Mouse (Mus musculus) embryonic facial prominence, embryonic 15.5 days (tissue): ENCODE data around the gene Extl1. TPM values are rescaled to one million over a fixed set of nuclear protein-coding genes. Genes with fewer than 3 reads are reported as not detected.

Source experiments
- ATAC-seq: fragments of 200-750 bp; cut with Nextera tagmentation; 2 replicates; pipeline ENCODE4 v1.8.0; 2017; ENCODE audit warnings: low read depth, moderate TSS enrichment; ENCODE audit not compliant: insufficient number of reproducible peaks, low FRiP score, low TSS enrichment
- H3K27ac ChIP-seq: fragments of 300-500 bp; sonication (generic); replicated peaks from 2 replicates; pipeline ENCODE4 v1.5.1; 2015; ENCODE audit warnings: mild to moderate bottlenecking, inconsistent platforms
- H3K27me3 ChIP-seq: fragments of 300-500 bp; sonication (generic); 2 replicates; pipeline ENCODE4 v1.6.1; 2015; ENCODE audit warnings: inconsistent platforms
- H3K36me3 ChIP-seq: fragments of 300-500 bp; sonication (generic); 2 replicates; pipeline ENCODE4 v1.6.1; 2015; ENCODE audit warnings: mild to moderate bottlenecking, inconsistent platforms
- H3K4me1 ChIP-seq: fragments of 300-500 bp; sonication (generic); 2 replicates; pipeline ENCODE4 v1.6.1; 2015; ENCODE audit warnings: inconsistent platforms
- H3K4me2 ChIP-seq: fragments of 300-500 bp; sonication (generic); replicated peaks from 2 replicates; pipeline ENCODE4 v1.6.1; 2015; ENCODE audit warnings: mild to moderate bottlenecking, inconsistent platforms
- H3K4me3 ChIP-seq: fragments of 300-500 bp; sonication (generic); replicated peaks from 2 replicates; pipeline ENCODE4 v1.5.1; 2015; ENCODE audit warnings: mild to moderate bottlenecking, inconsistent platforms
- H3K9ac ChIP-seq: fragments of 300-500 bp; sonication (generic); 2 replicates; pipeline ENCODE4 v1.6.1; 2015; ENCODE audit warnings: inconsistent platforms
- H3K9me3 ChIP-seq: fragments of 300-500 bp; sonication (generic); replicated peaks from 2 replicates; pipeline ENCODE4 v1.6.1; 2016; ENCODE audit warnings: inconsistent platforms
- WGBS: fragments of 180-500 bp; shearing (Covaris S2); methylation state at CpG from one replicate; pipeline ENCODE4 v1.1.7; 2015; 5-methylcytosine and 5-hydroxymethylcytosine counted together
- polyA plus RNA-seq: library from polyadenylated mRNA; unstranded; fragments of >200 nt; fragmentation: Nextera tagmentation; extraction: Ambion mirVana; gene quantifications from 2 replicates; pipeline ENCODE4 v1.2.1, GENCODE M21; 2015

Extl1 gene
- polyA plus RNA-seq, 1 experiment from 2014 or later, result 4.5 TPM

DNA sequence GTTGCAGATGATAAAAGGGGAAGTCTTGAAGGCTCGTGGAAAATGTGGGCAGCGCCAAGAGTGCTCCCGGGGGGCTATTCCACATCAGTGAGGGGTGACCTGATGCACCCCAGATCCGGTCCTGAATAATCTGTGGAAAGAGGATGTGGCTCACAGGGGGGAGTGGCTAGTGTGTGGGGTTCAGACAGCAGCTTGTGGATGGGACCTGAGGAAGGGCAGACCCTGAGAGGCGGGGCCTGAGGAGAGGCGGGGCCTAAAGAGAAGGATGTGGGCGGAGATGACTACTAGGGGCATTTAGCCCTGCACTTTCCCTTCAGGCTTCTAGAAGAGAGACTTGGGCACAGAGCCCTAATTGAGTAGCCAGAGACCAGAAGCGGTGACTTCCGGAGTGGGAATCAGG lies 21.1 kb downstream of the Extl1 start:
- Histone ChIP-seq H3K27ac (no peak overlapping the region), H3K9ac (no peak overlapping the region), H3K9me3 (no peaks in the 10 kb centered on the region), H3K4me1 (peaks cover 10% of the 10 kb centered on the region; the same call in 1 of the 2 replicates), H3K27me3 (no peaks in the 10 kb centered on the region), H3K4me3 (0 out of 2 replicates have a peak overlapping the region, but pooled peaks have one; percentile 6), H3K4me2 (peak overlapping the region; percentile 12; the same call in 1 of the 2 replicates), H3K36me3 (no peaks in the 10 kb centered on the region)
- 18% methylated on average over 9 of the region's 9 CpGs for whole genome bisulfite sequencing
- ATAC-seq, result no peak

- H3K27me3 ChIP-seq, result no peaks in the 10 kb centered on the region
- H3K9ac ChIP-seq, result no peak overlapping the region
- H3K4me1 ChIP-seq, result peaks cover 15% of the 10 kb centered on the region
- no peak for ATAC-seq
- H3K4me3 ChIP-seq, result no peak overlapping the region
- 54% methylated on average over 9 of the region's 9 CpGs for WGBS
- H3K27ac ChIP-seq, result no peak overlapping the region
- H3K36me3 ChIP-seq, result no peaks in the 10 kb centered on the region
- no peak overlapping the region for H3K4me2 ChIP-seq
- no peaks in the 10 kb centered on the region for H3K9me3 ChIP-seq
These were observed 21.5 kb downstream of the Extl1 start for GRCm38 (mm10) chr4:134362124-134362523.

DNA sequence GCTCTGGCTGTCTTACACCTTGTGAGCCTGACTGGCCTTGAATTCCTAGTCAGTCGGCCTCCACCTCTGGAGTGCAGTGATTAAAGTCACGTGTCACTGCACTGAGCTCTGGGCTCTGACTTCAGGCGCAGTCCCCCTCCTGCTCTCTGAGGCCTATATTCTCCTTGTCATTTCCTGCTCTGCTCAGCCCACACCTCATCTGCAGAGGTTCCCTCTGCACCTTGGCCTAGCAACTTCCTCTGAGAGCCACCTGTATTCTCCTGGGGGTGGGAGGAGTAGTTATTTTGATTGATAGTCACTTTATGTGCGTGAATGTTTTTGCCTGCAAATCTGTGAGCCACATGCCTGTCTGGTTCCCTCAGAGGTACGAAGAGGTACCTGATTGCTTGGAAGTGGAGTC lies 22.4 kb downstream of the Extl1 start:
- no peak overlapping the region for H3K4me2 ChIP-seq
- peaks cover 24% of the 10 kb centered on the region for H3K4me1 ChIP-seq
- ATAC-seq, result no peak
- H3K27ac ChIP-seq, result no peak overlapping the region
- no peaks in the 10 kb centered on the region for H3K27me3 ChIP-seq
- no peak overlapping the region for H3K4me3 ChIP-seq
- H3K9me3 ChIP-seq, result no peaks in the 10 kb centered on the region
- WGBS, result 25% methylated on average over 5 of the region's 5 CpGs
- no peaks in the 10 kb centered on the region for H3K36me3 ChIP-seq
- H3K9ac ChIP-seq, result no peak overlapping the region

DNA sequence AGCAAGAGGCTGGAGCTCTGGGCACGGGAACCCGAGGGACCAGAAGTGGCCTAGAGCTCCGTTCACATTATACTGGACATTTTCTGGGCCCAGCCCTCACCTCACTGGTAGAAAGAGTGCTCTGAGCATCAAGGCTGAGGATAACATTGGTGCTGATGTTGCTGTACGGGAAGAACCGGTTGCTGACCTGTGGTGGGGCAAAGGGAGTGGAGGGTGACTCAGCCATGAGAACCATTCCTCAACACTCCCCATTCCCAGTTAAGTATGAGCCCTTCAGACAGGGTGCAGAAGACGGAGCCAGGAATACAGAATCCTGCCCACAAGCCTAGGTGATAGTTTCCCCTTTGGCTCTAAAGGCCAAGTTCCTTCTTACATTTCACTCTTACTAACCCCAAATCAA lies 24.0 kb downstream of the Extl1 start:
- Histone ChIP-seq H3K27ac (no peak overlapping the region), H3K27me3 (no peaks in the 10 kb centered on the region), H3K4me2 (no peak overlapping the region), H3K4me3 (no peak overlapping the region), H3K4me1 (peaks cover 30% of the 10 kb centered on the region), H3K36me3 (no peaks in the 10 kb centered on the region), H3K9me3 (no peaks in the 10 kb centered on the region), H3K9ac (no peak overlapping the region)
- 75% methylated on average over 6 of the region's 6 CpGs for WGBS
- ATAC-seq, result no peak

GRCm38 (mm10) chr4:134357461-134357771 lies 26.2 kb downstream of the Extl1 start:
- Histone ChIP-seq H3K9me3 (no peaks in the 10 kb centered on the region), H3K36me3 (no peaks in the 10 kb centered on the region), H3K4me2 (peak overlapping the region; percentile 21; the same call in 1 of the 2 replicates), H3K4me1 (peaks cover 27% of the 10 kb centered on the region), H3K4me3 (no peak overlapping the region), H3K27ac (no peak overlapping the region), H3K9ac (no peak overlapping the region), H3K27me3 (no peaks in the 10 kb centered on the region)
- ATAC-seq, result no peak
- 29% methylated on average over 17 of the region's 17 CpGs for WGBS

GRCm38 (mm10) chr4:134356591-134357460 lies 26.8 kb downstream of the Extl1 start:
- peak overlapping the region; percentile 21 for H3K4me2 ChIP-seq
- H3K9ac ChIP-seq, result no peak overlapping the region
- no peaks in the 10 kb centered on the region for H3K27me3 ChIP-seq
- H3K4me3 ChIP-seq, result 0 out of 2 replicates have a peak overlapping the region, but pooled peaks have one; percentile 3
- no peaks in the 10 kb centered on the region for H3K36me3 ChIP-seq
- 16% methylated on average over 22 of the region's 22 CpGs for WGBS
- no peak for ATAC-seq
- peaks cover 33% of the 10 kb centered on the region for H3K4me1 ChIP-seq
- no peaks in the 10 kb centered on the region for H3K9me3 ChIP-seq
- no peak overlapping the region for H3K27ac ChIP-seq

DNA sequence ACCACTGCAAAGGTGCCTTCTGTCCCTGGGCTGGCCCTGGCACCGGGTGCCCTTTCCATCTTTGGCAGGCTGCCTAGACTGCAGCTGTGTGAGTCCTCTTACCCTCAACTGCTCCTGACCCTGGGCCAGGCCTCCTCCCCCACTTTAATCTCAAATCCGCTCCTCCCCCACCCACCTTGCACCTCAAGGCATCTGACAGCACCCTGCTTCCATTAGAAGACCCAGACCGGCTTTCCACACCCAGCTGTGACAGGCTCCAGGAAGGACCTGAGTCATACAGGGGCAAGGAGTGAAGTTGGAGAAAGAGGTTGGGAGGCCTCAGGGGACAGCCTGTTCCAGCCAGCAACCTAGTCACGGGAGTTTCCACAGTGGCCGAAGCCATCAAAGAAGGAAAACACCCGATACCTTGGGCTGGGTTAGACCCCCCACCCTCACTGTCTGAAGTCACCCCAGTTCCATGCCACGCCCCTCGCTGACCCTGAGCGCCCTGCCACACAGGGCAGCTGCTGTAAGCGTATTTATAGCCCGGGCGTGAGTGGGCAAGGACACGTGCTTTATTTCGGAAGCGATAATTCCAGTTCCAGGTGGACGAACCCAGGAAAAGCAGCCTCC lies 27.7 kb downstream of the Extl1 start:
- no peaks in the 10 kb centered on the region for H3K36me3 ChIP-seq
- no peak overlapping the region for H3K27ac ChIP-seq
- H3K4me2 ChIP-seq, result no peak overlapping the region
- no peak overlapping the region for H3K4me3 ChIP-seq
- no peaks in the 10 kb centered on the region for H3K27me3 ChIP-seq
- no peaks in the 10 kb centered on the region for H3K9me3 ChIP-seq
- 45% methylated on average over 16 of the region's 16 CpGs for WGBS
- peaks cover 37% of the 10 kb centered on the region for H3K4me1 ChIP-seq
- H3K9ac ChIP-seq, result no peak overlapping the region
- peak; percentile 44; the same call in 1 of the 2 replicates for ATAC-seq

DNA sequence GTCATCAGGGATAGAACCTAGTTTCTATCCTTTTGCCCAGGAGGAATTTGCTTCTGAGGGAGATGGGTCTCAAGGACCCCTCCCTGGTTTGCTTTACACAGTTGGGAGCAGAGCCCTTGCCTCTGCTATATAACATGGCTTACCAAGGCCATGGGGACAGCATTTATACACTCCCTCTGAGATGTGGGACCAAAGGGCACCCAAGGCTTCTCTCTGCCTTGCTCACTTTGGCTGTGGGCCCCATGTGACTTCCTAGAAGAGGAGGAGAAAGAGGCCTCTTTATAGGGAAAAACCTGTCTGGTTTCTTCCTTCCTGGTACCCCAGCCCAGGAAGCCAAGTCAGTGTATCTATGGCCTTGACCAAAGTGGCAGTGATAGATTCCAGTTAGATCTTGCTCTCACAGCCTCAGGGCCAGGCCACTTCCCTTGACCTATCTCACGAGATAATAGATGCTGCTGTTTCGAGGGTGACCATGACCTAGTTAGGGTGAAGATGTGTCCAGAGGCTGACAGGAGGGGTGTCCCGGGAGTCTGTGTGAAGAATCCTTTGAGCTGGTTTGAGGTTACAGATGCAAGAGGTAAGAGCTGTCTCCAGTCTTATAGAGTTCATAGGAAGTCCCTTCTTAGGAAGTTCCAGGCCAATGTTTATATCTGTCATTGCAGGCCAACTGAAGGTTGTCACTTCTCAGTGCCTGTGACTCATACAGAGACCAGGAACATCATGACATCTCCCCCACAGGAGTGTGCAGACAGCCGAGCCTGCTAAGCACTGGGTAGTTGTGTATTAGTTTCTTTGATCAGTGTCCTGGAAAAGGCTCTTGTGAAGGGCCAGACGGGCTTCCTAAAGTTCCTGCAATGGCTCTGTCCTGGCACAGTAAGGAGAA lies 29.9 kb downstream of the Extl1 start:
- Histone ChIP-seq H3K4me3 (no peak overlapping the region), H3K27ac (no peak overlapping the region), H3K9me3 (no peaks in the 10 kb centered on the region), H3K4me1 (peaks cover 37% of the 10 kb centered on the region), H3K9ac (no peak overlapping the region), H3K27me3 (no peaks in the 10 kb centered on the region), H3K4me2 (no peak overlapping the region), H3K36me3 (no peaks in the 10 kb centered on the region)
- 66% methylated on average over 5 of the region's 5 CpGs for WGBS
- no peak for ATAC-seq

DNA sequence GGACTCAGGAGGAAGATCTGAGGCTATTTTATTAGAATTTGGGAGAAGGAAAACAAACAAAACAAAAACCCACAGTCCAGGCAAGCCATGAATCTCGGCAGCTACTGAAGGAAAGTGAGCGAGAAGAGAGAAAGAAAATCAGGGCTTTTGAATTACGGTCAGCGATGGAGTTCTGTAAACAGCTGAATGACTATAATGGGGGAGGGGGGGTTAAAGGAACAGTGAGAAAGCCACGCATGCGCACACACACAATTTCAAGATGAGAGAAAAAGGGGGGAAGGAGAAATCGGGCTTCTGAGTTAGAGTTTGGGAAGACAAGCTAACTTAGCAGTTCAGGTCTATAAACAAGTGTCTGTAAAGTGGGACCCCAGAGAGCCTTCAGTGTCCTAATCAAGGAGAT lies 30.7 kb downstream of the Extl1 start:
- Histone ChIP-seq H3K4me3 (no peak overlapping the region), H3K4me1 (peaks cover 37% of the 10 kb centered on the region), H3K36me3 (no peaks in the 10 kb centered on the region), H3K27me3 (no peaks in the 10 kb centered on the region), H3K9me3 (no peaks in the 10 kb centered on the region), H3K27ac (no peak overlapping the region), H3K4me2 (no peak overlapping the region), H3K9ac (no peak overlapping the region)
- WGBS, result 72% methylated on average over 7 of the region's 7 CpGs
- no peak for ATAC-seq

GRCm38 (mm10) chr4:134352261-134352707 lies 31.4 kb downstream of the Extl1 start:
- Histone ChIP-seq H3K9ac (no peak overlapping the region), H3K27me3 (no peaks in the 10 kb centered on the region), H3K4me1 (peaks cover 31% of the 10 kb centered on the region), H3K27ac (no peak overlapping the region), H3K9me3 (no peaks in the 10 kb centered on the region), H3K36me3 (no peaks in the 10 kb centered on the region), H3K4me2 (no peak overlapping the region), H3K4me3 (no peak overlapping the region)
- 69% methylated on average over 12 of the region's 12 CpGs for WGBS
- ATAC-seq, result no peak
